8 mouse cellular contexts compared by ENCODE assay signal in the genomic region with DNA sequence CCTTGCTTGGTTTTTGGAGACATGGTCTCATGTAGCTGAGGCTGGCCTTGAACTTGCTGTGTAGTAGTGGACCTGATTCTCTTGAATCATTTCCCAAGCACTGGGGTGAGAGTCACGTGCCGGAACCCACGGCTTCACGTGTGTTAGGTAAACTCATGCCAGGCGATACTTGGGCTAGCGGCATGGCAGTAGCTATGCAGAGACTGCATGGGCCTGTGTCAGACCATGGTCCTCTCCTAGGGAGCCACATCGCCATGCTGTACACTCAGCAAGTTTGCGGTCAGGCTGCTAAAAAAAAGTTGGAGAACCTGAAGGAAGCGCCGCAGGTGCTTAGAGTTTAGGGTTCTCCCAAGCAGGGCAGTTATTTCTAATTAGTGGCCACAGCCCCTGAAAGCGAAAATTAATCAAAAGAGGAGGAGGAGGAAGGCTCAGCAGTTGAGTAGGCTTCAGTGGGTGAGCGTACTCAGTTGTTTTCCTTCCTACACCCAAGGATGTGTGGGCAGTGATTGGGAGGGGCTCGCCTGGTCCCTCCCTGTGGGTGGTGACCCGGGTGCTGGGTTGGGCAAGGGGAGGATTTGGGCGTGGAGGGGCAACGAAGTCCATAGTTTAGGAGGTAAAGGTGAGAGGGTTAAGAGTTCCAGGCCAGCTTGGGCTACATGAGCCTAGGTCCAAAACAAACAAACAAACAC. TPM values are rescaled to one million over a fixed set of nuclear protein-coding genes. Genes with fewer than 3 reads are reported as not detected.
DNase-seq lines count a peak whose midpoint lies in the region; ATAC-seq and TF ChIP-seq lines count a peak whose summit lies in the region.

No protein-coding gene starts in this region.

- H3K36me3 ChIP-seq in embryonic facial prominence, embryonic 15.5 days, result no peaks in the 10 kb centered on the region
- H3K36me3 ChIP-seq in heart, embryonic 15.5 days, result no peaks in the 10 kb centered on the region
- H3K36me3 ChIP-seq in kidney, postnatal 0 days (ENCODE audit: insufficient read depth, low read length), result 0 out of 2 replicates have a peak, but pooled peaks cover 6% of the 10 kb centered on the region
- H3K36me3 ChIP-seq in spleen, adult 2 months (ENCODE audit: control insufficient read depth, insufficient read depth, low read length), result no peaks in the 10 kb centered on the region

- H3K4me3 ChIP-seq in embryonic facial prominence, embryonic 15.5 days (replicated peaks), result peak overlapping the region; percentile 97
- peak overlapping the region; percentile 86 for H3K4me3 ChIP-seq in heart, embryonic 15.5 days
- peak overlapping the region; percentile 94 for H3K4me3 ChIP-seq in kidney, postnatal 0 days (replicated peaks; ENCODE audit: low read depth, low read length)
- H3K4me3 ChIP-seq in spleen, adult 2 months (ENCODE audit: extremely low read depth, insufficient read depth, insufficient read length), result peak overlapping the region; percentile 40

- DNase-seq in right cerebral cortex, postnatal 25 days, result peak; percentile 13
- DNase-seq in right cerebral cortex, postnatal 4 days, result no peak
- peak; percentile 74 for DNase-seq in kidney, postnatal 0 days (ENCODE audit: low spot score)
- DNase-seq in lung, postnatal 4 days, result peak; percentile 81 to 89
- DNase-seq in spleen, adult 2 months (ENCODE audit: low read depth in 1 of 2, low spot score in 2 of 2), result peak; percentile 37 to 59
- DNase-seq in right cerebral cortex, adult 18-20 months, result no peak

- 0 out of 2 replicates have a peak, but pooled peaks cover 3% of the 10 kb centered on the region for H3K9me3 ChIP-seq in embryonic facial prominence, embryonic 15.5 days (replicated peaks)
- H3K9me3 ChIP-seq in heart, embryonic 15.5 days (replicated peaks), result no peaks in the 10 kb centered on the region
- no peaks in the 10 kb centered on the region for H3K9me3 ChIP-seq in kidney, postnatal 0 days (replicated peaks; ENCODE audit: low read length)

- peaks cover 34% of the 10 kb centered on the region for H3K4me1 ChIP-seq in embryonic facial prominence, embryonic 15.5 days
- H3K4me1 ChIP-seq in heart, embryonic 15.5 days (replicated peaks), result peaks cover 44% of the 10 kb centered on the region
- H3K4me1 ChIP-seq in kidney, postnatal 0 days (replicated peaks; ENCODE audit: insufficient read depth, low read length), result peaks cover 26% of the 10 kb centered on the region
- peaks cover 24% of the 10 kb centered on the region; the same call in 1 of the 2 replicates for H3K4me1 ChIP-seq in spleen, adult 2 months (ENCODE audit: control insufficient read depth, insufficient read depth, insufficient read length)

- WGBS in embryonic facial prominence, embryonic 15.5 days, result 56% methylated on average over 16 of the region's 16 CpGs
- WGBS in heart, embryonic 15.5 days, result 56% methylated on average over 16 of the region's 16 CpGs
- 39% methylated on average over 16 of the region's 16 CpGs for WGBS in kidney, postnatal 0 days
- 45% methylated on average over 16 of the region's 16 CpGs for WGBS in spleen, adult 2 months

- H3K4me2 ChIP-seq in embryonic facial prominence, embryonic 15.5 days (replicated peaks), result peak overlapping the region; percentile 69
- H3K4me2 ChIP-seq in heart, embryonic 15.5 days, result peak overlapping the region; percentile 84
- H3K4me2 ChIP-seq in kidney, postnatal 0 days (ENCODE audit: low read length), result peak overlapping the region; percentile 66

- no peak for TF ChIP-seq CTCF in kidney, postnatal 0 days (IDR thresholded peaks at IDR 0.05; ENCODE audit: low read depth)
- no peak for TF ChIP-seq CTCF in spleen, adult 2 months (IDR thresholded peaks at IDR 0.05; ENCODE audit: extremely low read depth, insufficient read depth, insufficient read length, insufficient replicate concordance)

- H3K9ac ChIP-seq in embryonic facial prominence, embryonic 15.5 days, result no peak overlapping the region
- H3K9ac ChIP-seq in heart, embryonic 15.5 days, result 0 out of 2 replicates have a peak overlapping the region, but pooled peaks have one; percentile 49
- 0 out of 2 replicates have a peak overlapping the region, but pooled peaks have one; percentile 19 for H3K9ac ChIP-seq in kidney, postnatal 0 days (ENCODE audit: low read depth, low read length)

- peak overlapping the region; percentile 88; the same call in 1 of the 2 replicates for H3K27ac ChIP-seq in embryonic facial prominence, embryonic 15.5 days (replicated peaks)
- peak overlapping the region; percentile 98 for H3K27ac ChIP-seq in heart, embryonic 15.5 days
- peak overlapping the region; percentile 99 for H3K27ac ChIP-seq in kidney, postnatal 0 days
- H3K27ac ChIP-seq in spleen, adult 2 months (ENCODE audit: insufficient read depth, low read length), result peak overlapping the region; percentile 61

- no peaks in the 10 kb centered on the region for H3K27me3 ChIP-seq in embryonic facial prominence, embryonic 15.5 days
- H3K27me3 ChIP-seq in heart, embryonic 15.5 days, result no peaks in the 10 kb centered on the region
- no peaks in the 10 kb centered on the region for H3K27me3 ChIP-seq in kidney, postnatal 0 days (ENCODE audit: insufficient read depth, low read length)
- H3K27me3 ChIP-seq in spleen, adult 2 months (ENCODE audit: control insufficient read depth, insufficient read depth, low read length), result no peaks in the 10 kb centered on the region

- 0 out of 2 replicates have a peak, but pooled peaks have one; percentile 24 for ATAC-seq in embryonic facial prominence, embryonic 15.5 days (ENCODE audit: insufficient number of reproducible peaks, low FRiP score, low TSS enrichment, low read depth)
- ATAC-seq in heart, embryonic 15.5 days (replicated peaks; ENCODE audit: insufficient number of reproducible peaks, insufficient read depth, low FRiP score, low read depth), result peak; percentile 21; the same call in 1 of the 2 replicates
- ATAC-seq in kidney, postnatal 0 days (replicated peaks; ENCODE audit: low FRiP score, low read depth), result peak; percentile 29

- no peak; the same call in 1 of the 2 replicates for TF ChIP-seq POLR2A in spleen, adult 2 months (IDR thresholded peaks at IDR 0.05; ENCODE audit: low read depth, low read length)

RNA-seq across cellular contexts. Expression of gene Bri3, which starts 10.0 kb away (rescaled TPM):
- polyA plus RNA-seq in embryonic facial prominence, embryonic 15.5 days (2015; fragmentation: Nextera tagmentation; extraction: Ambion mirVana), result 112 and 118 TPM in 2 replicates
- 153 and 183 TPM in 2 replicates for polyA plus RNA-seq in heart, embryonic 15.5 days (2015; fragmentation: Nextera tagmentation; extraction: Ambion mirVana)
- 205 and 224 TPM in 2 replicates for polyA plus RNA-seq in kidney, postnatal 0 days (2015; fragmentation: Nextera tagmentation; extraction: Ambion mirVana)
- 50.2 and 60.3 TPM in 2 replicates for polyA plus RNA-seq in spleen, adult 2 months (2012; rRNA removed)

RNA-seq across cellular contexts. Expression of gene Tecpr1, which starts 30.9 kb away (rescaled TPM):
- polyA plus RNA-seq in embryonic facial prominence, embryonic 15.5 days (2015; fragmentation: Nextera tagmentation; extraction: Ambion mirVana), result 25.9 and 26.1 TPM in 2 replicates
- polyA plus RNA-seq in heart, embryonic 15.5 days (2015; fragmentation: Nextera tagmentation; extraction: Ambion mirVana), result 13.9 and 19.5 TPM in 2 replicates
- polyA plus RNA-seq in kidney, postnatal 0 days (2015; fragmentation: Nextera tagmentation; extraction: Ambion mirVana), result 15.3 and 17.4 TPM in 2 replicates
- polyA plus RNA-seq in spleen, adult 2 months (2012; rRNA removed), result 71.1 and 73.9 TPM in 2 replicates

Comparison
In these comparisons a context has a peak if more than half of its experiments do, and no peak if none do; other contexts are left out.
1. DNase-seq: peak in right cerebral cortex, postnatal 25 days (single experiment), kidney, postnatal 0 days (single experiment), lung, postnatal 4 days (2 of 2) and spleen, adult 2 months (2 of 2); none in right cerebral cortex, postnatal 4 days (single experiment) and right cerebral cortex, adult 18-20 months (single experiment).
2. H3K4me3 ChIP-seq: peak in every context shown above with its lines; median percentile 97 in embryonic facial prominence, embryonic 15.5 days; 94 in kidney, postnatal 0 days; 86 in heart, embryonic 15.5 days; 40 in spleen, adult 2 months.
3. Peak in every context shown above with its lines, with median percentiles within 50 percentile points of each other: ATAC-seq, H3K27ac ChIP-seq and H3K4me2 ChIP-seq.